26 mouse cellular contexts compared by ENCODE assay signal in genomic region chr7:24827181-24827580, GRCm38 (mm10). TPM values are rescaled to one million over a fixed set of nuclear protein-coding genes. Genes with fewer than 3 reads are reported as not detected.
DNase-seq lines count a peak whose midpoint lies in the region; ATAC-seq and TF ChIP-seq lines count a peak whose summit lies in the region.
"Had no signal": no experiment of that assay in that cellular context is flagged by ENCODE, and none has a peak within 500 bp of the region (broad histone marks: within the 10 kb centered on the region; RNA-seq: fewer than 3 reads in every experiment).

No protein-coding gene starts in this region.

- H3K27ac ChIP-seq in forebrain, postnatal 0 days (ENCODE audit: low read depth, low read length): no peak overlapping the region
- H3K27ac ChIP-seq: embryonic facial prominence, embryonic 15.5 days; forebrain, embryonic 10.5 days; heart, embryonic 13.5 days; hindbrain, embryonic 12.5 days had no signal

- no peak for TF ChIP-seq CTCF in forebrain, postnatal 0 days (IDR thresholded peaks at IDR 0.05; ENCODE audit: low read depth)

- DNase-seq in cerebellum, adult 11 months: peak; percentile 69
- DNase-seq in cerebellum, adult 18-20 months: peak; percentile 75 to 87
- peak; percentile 87 for DNase-seq in cerebellum, adult 9-11 months
- DNase-seq in cerebellum, postnatal 36 days: peak; percentile 59 to 74
- DNase-seq in kidney, postnatal 36 days: no peak
- DNase-seq in forebrain, postnatal 0 days: no peak
- no peak for DNase-seq in thymus, postnatal 4 days
- DNase-seq: adrenal gland, adult 2 months; adrenal gland, postnatal 25 days; embryo, embryonic 11 days; gastrocnemius, postnatal 10 days; heart, postnatal 36 days; kidney, adult 8-10 months had no signal

- WGBS in forebrain, postnatal 0 days: 93% methylated on average over 4 of the region's 4 CpGs

- no peaks in the 10 kb centered on the region for H3K27me3 ChIP-seq in forebrain, postnatal 0 days (ENCODE audit: insufficient read depth, low read length)
- H3K27me3 ChIP-seq: embryonic facial prominence, embryonic 15.5 days; heart, embryonic 13.5 days; hindbrain, embryonic 12.5 days had no signal

- no peak overlapping the region for H3K4me2 ChIP-seq in forebrain, postnatal 0 days (ENCODE audit: low read depth)
- H3K4me2 ChIP-seq: embryonic facial prominence, embryonic 15.5 days; heart, embryonic 13.5 days; hindbrain, embryonic 12.5 days had no signal

- H3K9me3 ChIP-seq in forebrain, postnatal 0 days (ENCODE audit: low read length): no peaks in the 10 kb centered on the region
- H3K9me3 ChIP-seq: embryonic facial prominence, embryonic 15.5 days; forebrain, embryonic 10.5 days; hindbrain, embryonic 12.5 days had no signal

- no peak overlapping the region for H3K9ac ChIP-seq in forebrain, postnatal 0 days
- H3K9ac ChIP-seq: embryonic facial prominence, embryonic 15.5 days; heart, embryonic 13.5 days; hindbrain, embryonic 12.5 days had no signal

- no peaks in the 10 kb centered on the region for H3K4me1 ChIP-seq in forebrain, postnatal 0 days (ENCODE audit: insufficient read depth)
- H3K4me1 ChIP-seq: embryonic facial prominence, embryonic 15.5 days; forebrain, embryonic 10.5 days; heart, embryonic 13.5 days; hindbrain, embryonic 12.5 days had no signal

- H3K4me3 ChIP-seq in forebrain, postnatal 0 days (ENCODE audit: low read depth, low read length): no peak overlapping the region
- H3K4me3 ChIP-seq: embryonic facial prominence, embryonic 15.5 days; erythroblast, embryonic 14.5 days; forebrain, embryonic 10.5 days; heart, embryonic 13.5 days; hindbrain, embryonic 12.5 days had no signal

- ATAC-seq in forebrain, postnatal 0 days: no peak
- ATAC-seq: forebrain, embryonic 14.5 days; hindbrain, embryonic 16.5 days; inflammation-experienced regulatory T-cells, adult 6 months; intestine, postnatal 0 days had no signal

- H3K36me3 ChIP-seq in forebrain, postnatal 0 days (ENCODE audit: insufficient read depth): no peaks in the 10 kb centered on the region
- H3K36me3 ChIP-seq: embryonic facial prominence, embryonic 15.5 days; forebrain, embryonic 10.5 days; heart, embryonic 13.5 days; hindbrain, embryonic 12.5 days had no signal

RNA-seq across cellular contexts. Expression of gene Gm9844, which starts 34.8 kb away (rescaled TPM):
- 26.5 and 99.9 TPM in 2 replicates for total RNA-seq in forebrain, postnatal 0 days (2014; rRNA removed)
- 35.2 and 38.2 TPM in 2 replicates for polyA plus RNA-seq in forebrain, postnatal 0 days (2015; fragmentation: Nextera tagmentation; extraction: Ambion mirVana)
- total RNA-seq: heart, adult 8-10 months; heart, postnatal 36 days had no signal
- polyA plus RNA-seq: adrenal gland, adult 2 months had no signal

RNA-seq across cellular contexts. Expression of gene Lypd4, which starts 42.6 kb away (rescaled TPM):
- not detected in 2 replicates for total RNA-seq in forebrain, postnatal 0 days (2014; rRNA removed)
- polyA plus RNA-seq in forebrain, postnatal 0 days (2015; fragmentation: Nextera tagmentation; extraction: Ambion mirVana): not detected in 2 replicates
- total RNA-seq: adrenal gland, adult 2 months; adrenal gland, postnatal 25 days; common myeloid progenitor, adult 5-6 weeks; gastrocnemius, postnatal 10 days; heart, adult 8-10 months; heart, postnatal 36 days had no signal
- polyA plus RNA-seq: adrenal gland, adult 2 months; embryonic facial prominence, embryonic 11.5 days; embryonic facial prominence, embryonic 15.5 days; erythroblast, embryonic 14.5 days; forebrain, embryonic 10.5 days; forebrain, embryonic 14.5 days; heart, embryonic 13.5 days; heart, postnatal 0 days; hindbrain, embryonic 12.5 days; inflammation-experienced regulatory T-cells, adult 6 months; intestine, postnatal 0 days had no signal

RNA-seq across cellular contexts. Expression of gene Dmrtc2, which starts 42.7 kb away (rescaled TPM):
- 0.08 TPM in 1 of 2 replicates, not detected in the other for total RNA-seq in forebrain, postnatal 0 days (2014; rRNA removed)
- polyA plus RNA-seq in forebrain, postnatal 0 days (2015; fragmentation: Nextera tagmentation; extraction: Ambion mirVana): 0.23 and 0.28 TPM in 2 replicates
- total RNA-seq: adrenal gland, adult 2 months; adrenal gland, postnatal 25 days; common myeloid progenitor, adult 5-6 weeks; gastrocnemius, postnatal 10 days; heart, adult 8-10 months; heart, postnatal 36 days had no signal
- polyA plus RNA-seq: adrenal gland, adult 2 months; embryonic facial prominence, embryonic 11.5 days; erythroblast, embryonic 14.5 days; forebrain, embryonic 10.5 days; forebrain, embryonic 14.5 days; heart, postnatal 0 days; hindbrain, embryonic 12.5 days; inflammation-experienced regulatory T-cells, adult 6 months; intestine, postnatal 0 days had no signal

RNA-seq across cellular contexts. Expression of gene Ceacam10, which starts 50.2 kb away (rescaled TPM):
- 0.57 TPM in 1 of 2 replicates, not detected in the other for total RNA-seq in forebrain, postnatal 0 days (2014; rRNA removed)
- 0.14 TPM in 1 of 2 replicates, not detected in the other for polyA plus RNA-seq in forebrain, postnatal 0 days (2015; fragmentation: Nextera tagmentation; extraction: Ambion mirVana)
- total RNA-seq: adrenal gland, adult 2 months; common myeloid progenitor, adult 5-6 weeks; gastrocnemius, postnatal 10 days; heart, adult 8-10 months; heart, postnatal 36 days had no signal
- polyA plus RNA-seq: adrenal gland, adult 2 months; erythroblast, embryonic 14.5 days; forebrain, embryonic 10.5 days; forebrain, embryonic 14.5 days; heart, embryonic 13.5 days; heart, postnatal 0 days; hindbrain, embryonic 12.5 days; inflammation-experienced regulatory T-cells, adult 6 months had no signal

RNA-seq across cellular contexts. Expression of gene Rps19, which starts 57.0 kb away (rescaled TPM):
- 581 and 723 TPM in 2 replicates for total RNA-seq in forebrain, postnatal 0 days (2014; rRNA removed)
- polyA plus RNA-seq in forebrain, postnatal 0 days (2015; fragmentation: Nextera tagmentation; extraction: Ambion mirVana): 1,350 and 1,888 TPM in 2 replicates

Comparison
In these comparisons a context has a peak if more than half of its experiments do, and no peak if none do; other contexts are left out.
1. DNase-seq: peak in cerebellum, adult 11 months (single experiment), cerebellum, adult 18-20 months (2 of 2), cerebellum, adult 9-11 months (single experiment) and cerebellum, postnatal 36 days (2 of 2); none in kidney, postnatal 36 days (0 of 2), forebrain, postnatal 0 days (single experiment) and thymus, postnatal 4 days (single experiment).